Mouse (Mus musculus): ENCODE data around the gene Ublcp1. TPM values are rescaled to one million over a fixed set of nuclear protein-coding genes. Genes with fewer than 3 reads are reported as not detected.

Ublcp1 gene
- polyA plus RNA-seq (2015; fragmentation: Nextera tagmentation; extraction: Ambion mirVana): 65.7 and 74.4 TPM in 2 replicates

DNA sequence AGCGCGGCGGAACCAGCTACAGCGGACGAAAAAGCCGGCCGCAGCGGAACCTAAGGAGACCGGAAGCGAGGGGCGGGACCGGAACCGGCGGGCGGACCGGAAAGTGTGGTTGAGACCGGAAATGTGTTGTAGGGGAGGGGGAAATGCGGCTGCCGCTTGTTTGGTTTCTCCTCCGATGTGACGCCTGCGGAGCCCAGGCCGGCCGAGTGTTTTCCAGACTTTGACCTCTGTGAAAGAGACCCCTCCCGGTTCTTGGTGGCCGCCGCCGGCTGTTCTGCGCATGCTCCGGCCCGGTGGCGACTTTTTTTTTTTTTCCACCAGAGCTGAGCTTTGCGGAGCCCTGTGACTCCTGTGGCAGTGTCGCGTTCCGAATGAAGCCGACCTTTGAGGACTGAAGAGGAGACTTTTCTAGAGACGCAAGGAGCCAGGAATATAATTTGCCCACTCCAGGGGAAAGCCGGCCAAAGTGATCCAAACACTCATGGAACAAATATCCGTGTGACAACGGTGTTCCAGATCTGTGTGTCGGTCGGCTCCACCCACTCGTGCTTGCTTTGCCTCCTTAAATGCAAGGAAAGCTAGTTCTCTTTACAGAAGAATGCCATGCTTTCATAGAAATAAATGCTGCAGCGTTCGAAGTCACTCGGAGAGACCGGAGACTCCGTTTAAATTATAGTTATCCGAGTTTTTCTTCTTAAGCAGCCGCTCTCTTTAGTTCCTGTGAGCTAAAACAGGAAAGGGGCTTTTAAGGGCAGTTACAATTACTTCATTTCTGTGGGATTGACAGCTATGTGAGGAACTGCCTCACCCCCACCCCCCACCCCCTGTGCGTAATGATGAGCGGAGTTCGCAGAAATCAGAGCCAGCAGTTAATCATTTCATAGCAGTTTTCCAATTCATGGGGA, at the start of gene Ublcp1:
TSS of gene Ublcp1 (minus strand) at position 67 of the 905 bp plus-strand sequence.
- peak within 1 kb of the TSS; percentile 96 for H3K4me2 ChIP-seq
- peak within 1 kb of the TSS; percentile 95 for H3K9ac ChIP-seq
- 0 out of 2 replicates have a peak, but pooled peaks cover 6% of the 10 kb centered on the region for H3K36me3 ChIP-seq
- no peaks in the 10 kb centered on the region for H3K27me3 ChIP-seq
- under 1% methylated on average over 54 of the region's 54 CpGs for WGBS
- no peaks in the 10 kb centered on the region for H3K9me3 ChIP-seq
- peak within 1 kb of the TSS; percentile 90 for H3K27ac ChIP-seq (replicated peaks)
- H3K4me3 ChIP-seq: peak within 1 kb of the TSS; percentile 97
- H3K4me1 ChIP-seq (replicated peaks): peaks cover 21% of the 10 kb centered on the region
- peak; percentile 94 for ATAC-seq (ENCODE audit: low read depth)

GRCm38 (mm10) chr11:44519096-44519949, 49.0 kb upstream of the Ublcp1 start:
- Histone ChIP-seq H3K36me3 (no peaks in the 10 kb centered on the region; the same call in 1 of the 2 replicates), H3K9ac (peak overlapping the region; percentile 97), H3K4me2 (peak overlapping the region; percentile 82), H3K27me3 (no peaks in the 10 kb centered on the region), H3K4me3 (peak overlapping the region; percentile 98), H3K4me1 (replicated peaks) (peaks cover 46% of the 10 kb centered on the region), H3K9me3 (no peaks in the 10 kb centered on the region), H3K27ac (replicated peaks) (peak overlapping the region; percentile 98)
- peak; percentile 73 for ATAC-seq (ENCODE audit: low read depth)
- under 1% methylated on average over 44 of the region's 61 CpGs for WGBS

DNA sequence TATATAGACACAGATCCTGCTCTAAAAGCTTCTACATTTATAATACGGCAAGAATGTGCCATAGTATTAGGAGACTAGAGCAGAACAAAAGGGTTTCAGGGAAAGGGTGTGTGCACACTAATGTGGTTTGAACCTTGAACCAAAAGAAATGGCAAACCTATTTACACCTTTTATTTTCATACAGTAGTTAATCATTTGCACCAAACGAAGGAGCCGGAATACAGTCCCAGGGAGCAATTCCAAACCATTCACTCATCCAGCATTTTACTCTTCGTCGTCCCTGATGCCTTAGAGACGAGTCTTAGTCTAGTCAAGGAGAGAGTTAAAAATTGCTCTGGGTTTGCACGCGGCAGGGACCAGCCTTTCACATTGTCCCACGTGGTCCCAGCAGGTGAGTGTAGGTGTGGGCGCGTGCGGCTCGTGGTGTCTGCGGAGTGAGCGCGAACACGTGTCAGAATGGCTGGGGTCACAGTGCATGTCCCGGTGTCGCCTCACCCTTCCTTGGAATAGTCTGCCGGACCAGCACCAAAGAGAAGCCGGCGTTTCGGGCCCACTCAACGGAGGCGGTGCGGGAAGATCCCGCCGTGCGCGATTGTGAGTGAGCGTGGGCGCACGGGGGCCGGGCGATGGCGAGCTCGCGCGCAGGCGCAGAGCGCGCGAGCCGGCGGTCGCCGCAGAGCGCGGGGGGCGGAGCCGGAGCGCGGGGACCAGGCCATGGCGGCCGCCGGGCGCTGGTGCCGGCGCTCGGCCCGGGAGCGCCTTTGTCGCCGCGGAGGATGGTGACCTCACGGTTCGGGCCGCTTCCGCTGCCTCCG, 48.2 kb upstream of the Ublcp1 start, which contains the start of gene Rnf145:
TSS of gene Rnf145 (plus strand) at position 684 of the 815 bp plus-strand sequence.
- Histone ChIP-seq H3K4me1 (replicated peaks) (peaks cover 39% of the 10 kb centered on the region), H3K9me3 (no peaks in the 10 kb centered on the region), H3K4me2 (peak within 1 kb of the TSS; percentile 82), H3K36me3 (no peaks in the 10 kb centered on the region), H3K27ac (replicated peaks) (peak within 1 kb of the TSS; percentile 98), H3K27me3 (no peaks in the 10 kb centered on the region), H3K4me3 (peak within 1 kb of the TSS; percentile 98), H3K9ac (peak within 1 kb of the TSS; percentile 97)
- peak; percentile 91 for ATAC-seq (ENCODE audit: low read depth)
- under 1% methylated on average over 70 of the region's 70 CpGs for WGBS

DNA sequence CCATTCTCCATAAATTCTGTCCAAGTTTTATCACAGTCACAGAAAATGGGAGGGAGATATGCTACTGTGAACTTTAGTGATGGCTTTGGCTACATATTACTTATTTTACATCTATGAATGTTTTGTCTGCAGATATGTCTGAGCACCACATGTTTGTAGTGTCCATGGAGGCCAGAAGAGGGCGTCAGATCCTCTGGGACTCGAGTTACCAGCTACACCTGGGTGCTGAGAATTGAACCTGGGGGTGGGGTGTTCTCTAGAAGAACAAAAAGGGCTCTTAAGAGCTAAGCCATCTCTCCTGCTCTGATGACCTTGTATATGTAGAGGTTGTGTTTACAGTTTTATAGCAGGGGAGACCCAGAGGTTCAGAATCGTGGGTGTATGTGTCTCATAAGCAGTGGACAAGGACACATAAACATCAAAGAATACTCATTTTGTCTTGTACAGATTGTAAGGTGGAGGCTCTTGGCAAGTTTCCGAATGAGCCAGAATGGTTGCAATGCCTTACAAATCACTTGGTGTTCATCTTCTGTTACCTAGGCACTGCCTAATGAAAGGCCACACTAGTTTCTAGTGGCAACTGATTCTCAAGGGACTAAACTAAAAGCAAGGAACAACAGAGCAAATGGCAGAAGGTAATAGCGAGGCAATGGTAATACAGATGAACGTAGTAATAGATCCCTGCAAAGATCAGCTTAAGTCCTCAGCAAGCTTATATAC, 47.4 kb upstream of the Ublcp1 start:
- no peak for ATAC-seq (ENCODE audit: low read depth)
- peak overlapping the region; percentile 97 for H3K9ac ChIP-seq
- no peaks in the 10 kb centered on the region for H3K27me3 ChIP-seq
- peaks cover 33% of the 10 kb centered on the region for H3K4me1 ChIP-seq (replicated peaks)
- 42% methylated on average over 6 of the region's 6 CpGs for WGBS
- no peaks in the 10 kb centered on the region for H3K9me3 ChIP-seq
- H3K4me2 ChIP-seq: peak overlapping the region; percentile 82
- no peaks in the 10 kb centered on the region for H3K36me3 ChIP-seq
- H3K27ac ChIP-seq (replicated peaks): peak overlapping the region; percentile 98
- H3K4me3 ChIP-seq: peak overlapping the region; percentile 98

GRCm38 (mm10) chr11:44516362-44516761, 46.1 kb upstream of the Ublcp1 start:
- Histone ChIP-seq H3K27ac (replicated peaks) (no peak overlapping the region), H3K4me2 (no peak overlapping the region), H3K4me1 (replicated peaks) (peaks cover 21% of the 10 kb centered on the region), H3K4me3 (no peak overlapping the region), H3K9me3 (no peaks in the 10 kb centered on the region), H3K36me3 (no peaks in the 10 kb centered on the region), H3K9ac (no peak overlapping the region), H3K27me3 (no peaks in the 10 kb centered on the region)
- ATAC-seq (ENCODE audit: low read depth): no peak
- WGBS: 35% methylated on average over 1 of the region's 1 CpGs

DNA sequence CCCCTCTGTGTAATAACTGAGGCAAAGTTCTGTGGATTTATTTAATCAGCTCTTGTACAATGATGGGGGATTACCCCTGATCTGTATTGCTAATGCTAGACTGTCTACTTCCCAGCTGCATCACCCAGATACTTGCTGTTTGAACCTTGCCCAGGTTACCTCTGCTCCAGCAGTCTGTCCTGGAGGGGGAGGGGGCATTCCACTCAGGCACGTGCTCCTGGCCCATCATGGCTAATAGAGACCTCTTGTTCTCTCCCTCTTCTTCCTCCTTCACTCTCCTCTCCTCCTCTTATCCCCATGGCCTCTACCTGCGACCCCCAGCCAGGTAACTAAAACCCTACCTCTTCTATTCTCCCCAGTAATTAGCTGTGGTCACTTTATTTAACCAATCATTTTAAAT, 44.4 kb upstream of the Ublcp1 start:
- WGBS: 75% methylated on average over 2 of the region's 2 CpGs
- no peak for ATAC-seq (ENCODE audit: low read depth)

DNA sequence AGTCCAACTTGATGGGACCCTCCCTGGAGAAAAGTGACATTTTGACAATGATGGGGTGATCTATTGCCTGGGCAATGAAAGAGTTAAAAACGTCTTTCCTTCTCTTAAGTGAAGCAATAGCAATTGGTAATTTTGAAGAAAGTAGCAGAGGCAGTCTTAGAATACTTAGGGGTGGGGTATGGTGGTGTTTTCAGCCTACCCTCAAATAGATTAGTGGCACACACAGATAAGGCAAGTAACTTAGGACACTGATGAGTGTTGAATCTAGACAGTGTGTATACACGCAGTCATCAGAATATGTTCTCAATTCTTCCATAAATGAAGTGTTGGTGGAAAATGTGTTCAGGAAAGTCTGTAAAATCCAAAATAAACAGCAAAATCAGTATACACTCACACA, 42.7 kb upstream of the Ublcp1 start:
- peaks cover 8% of the 10 kb centered on the region for H3K4me1 ChIP-seq (replicated peaks)
- no peak overlapping the region for H3K9ac ChIP-seq
- no peak overlapping the region for H3K4me2 ChIP-seq
- 60% methylated on average over 2 of the region's 2 CpGs for WGBS
- ATAC-seq (ENCODE audit: low read depth): no peak
- H3K27ac ChIP-seq (replicated peaks): no peak overlapping the region
- no peaks in the 10 kb centered on the region for H3K9me3 ChIP-seq
- no peaks in the 10 kb centered on the region for H3K27me3 ChIP-seq
- no peaks in the 10 kb centered on the region for H3K36me3 ChIP-seq
- H3K4me3 ChIP-seq: no peak overlapping the region

More for the DNA sequence above, 44.4 kb upstream of the Ublcp1 start:
- Histone ChIP-seq H3K4me3 (no peak overlapping the region), H3K36me3 (no peaks in the 10 kb centered on the region), H3K27me3 (no peaks in the 10 kb centered on the region), H3K4me1 (replicated peaks) (peaks cover 10% of the 10 kb centered on the region), H3K27ac (replicated peaks) (no peak overlapping the region), H3K9me3 (no peaks in the 10 kb centered on the region), H3K9ac (no peak overlapping the region), H3K4me2 (no peak overlapping the region)

DNA sequence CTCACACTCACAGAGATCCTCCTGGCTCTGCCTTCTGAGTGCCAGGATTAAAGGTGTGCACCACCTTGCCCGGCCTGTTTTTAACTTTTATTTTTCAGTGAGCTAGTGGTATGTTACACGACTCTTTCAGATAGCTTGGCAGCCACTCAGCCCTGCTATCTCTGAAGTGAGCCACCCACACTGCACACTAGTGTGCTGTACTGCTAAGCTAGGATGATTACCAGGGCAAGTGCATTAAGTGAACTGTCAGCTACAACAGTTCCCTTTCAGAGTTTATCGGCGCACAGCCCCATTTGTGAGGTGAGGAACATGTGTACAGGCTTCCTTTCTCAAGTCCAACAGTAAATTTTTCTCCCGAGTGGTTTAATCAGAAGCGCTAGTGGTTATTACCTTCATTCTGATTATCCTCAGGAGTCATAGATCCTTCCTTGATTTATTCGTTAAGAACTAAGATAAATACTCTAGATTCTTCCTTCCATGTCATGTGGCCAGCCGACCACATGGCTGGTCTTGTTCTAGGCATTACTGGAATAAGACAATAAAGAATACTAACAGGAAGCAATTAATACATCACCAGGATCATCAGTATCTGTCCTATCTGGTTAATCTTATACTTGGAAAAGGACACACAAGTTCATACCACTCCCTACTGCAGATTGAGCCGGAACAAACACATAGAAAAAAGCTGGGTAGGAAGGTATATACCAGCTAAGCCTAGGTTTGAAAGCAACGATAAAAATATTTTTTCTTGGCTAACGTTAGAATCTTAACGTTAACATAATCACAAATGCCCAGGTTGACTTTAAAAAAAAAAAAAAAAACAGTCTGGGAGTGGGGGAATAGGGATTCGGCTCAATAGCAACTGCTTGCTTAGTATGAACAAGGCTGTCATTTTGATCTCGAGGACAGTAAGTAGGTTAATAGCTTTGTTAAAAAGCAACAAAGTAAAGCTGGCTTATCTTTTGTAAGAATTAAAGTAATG, 42.0 kb upstream of the Ublcp1 start:
- WGBS: 79% methylated on average over 14 of the region's 14 CpGs
- ATAC-seq (ENCODE audit: low read depth): no peak
- Histone ChIP-seq H3K27ac (replicated peaks) (no peak overlapping the region), H3K27me3 (no peaks in the 10 kb centered on the region), H3K4me3 (no peak overlapping the region), H3K9me3 (no peaks in the 10 kb centered on the region), H3K4me1 (replicated peaks) (peaks cover under 1% of the 10 kb centered on the region; the same call in 1 of the 2 replicates), H3K4me2 (no peak overlapping the region), H3K9ac (no peak overlapping the region), H3K36me3 (no peaks in the 10 kb centered on the region)

DNA sequence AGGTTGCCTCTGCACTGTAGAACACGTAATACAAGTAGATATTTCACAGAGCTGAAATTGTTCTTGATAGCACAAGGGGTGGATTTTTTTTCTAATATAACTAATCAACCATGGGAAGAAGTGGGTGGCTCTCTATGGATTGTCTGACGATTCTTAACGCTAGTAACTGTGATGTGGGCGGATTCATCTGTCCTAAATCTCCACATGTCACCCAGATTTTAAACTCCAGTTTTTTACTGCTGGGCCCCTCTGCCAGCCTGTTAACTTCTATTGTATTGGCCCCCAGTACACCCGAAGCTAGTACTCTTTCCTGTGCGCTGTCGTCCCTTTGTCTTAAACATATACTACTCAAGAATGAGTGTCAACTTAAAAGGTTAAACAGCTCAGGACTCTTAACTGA, 40.1 kb upstream of the Ublcp1 start:
- Histone ChIP-seq H3K36me3 (no peaks in the 10 kb centered on the region), H3K9ac (no peak overlapping the region), H3K4me2 (no peak overlapping the region), H3K4me1 (replicated peaks) (no peaks in the 10 kb centered on the region), H3K4me3 (no peak overlapping the region), H3K9me3 (no peaks in the 10 kb centered on the region), H3K27ac (replicated peaks) (no peak overlapping the region), H3K27me3 (no peaks in the 10 kb centered on the region)
- ATAC-seq (ENCODE audit: low read depth): no peak
- WGBS: 78% methylated on average over 7 of the region's 7 CpGs

DNA sequence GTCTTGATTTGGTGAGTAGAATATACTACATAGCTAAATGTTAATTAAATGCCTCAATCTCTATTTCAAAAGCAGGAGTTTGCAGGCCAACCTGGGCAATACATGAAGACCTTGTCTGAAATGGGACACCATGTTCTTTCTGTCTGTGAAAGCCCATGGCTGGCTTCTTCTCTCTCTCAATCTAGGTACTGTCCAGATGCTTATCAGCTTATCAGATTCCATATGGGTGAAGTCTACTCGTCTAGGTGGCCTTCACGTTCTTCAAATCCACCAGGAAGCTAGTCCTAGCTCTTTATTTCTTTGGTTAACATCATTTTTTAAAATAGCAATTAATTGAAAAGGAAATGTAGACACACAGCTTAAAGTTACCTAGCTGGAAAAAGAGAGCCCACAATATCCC, 39.6 kb upstream of the Ublcp1 start:
- Histone ChIP-seq H3K9me3 (no peaks in the 10 kb centered on the region), H3K4me2 (no peak overlapping the region), H3K27ac (replicated peaks) (no peak overlapping the region), H3K27me3 (no peaks in the 10 kb centered on the region), H3K4me3 (no peak overlapping the region), H3K9ac (no peak overlapping the region), H3K36me3 (no peaks in the 10 kb centered on the region), H3K4me1 (replicated peaks) (no peaks in the 10 kb centered on the region)
- 88% methylated on average over 2 of the region's 2 CpGs for WGBS
- ATAC-seq (ENCODE audit: low read depth): no peak
